Mouse (Mus musculus) limb, embryonic 15.5 days (tissue): ENCODE results near the gene Mrpl58. TPM values are rescaled to one million over a fixed set of nuclear protein-coding genes. Genes with fewer than 3 reads are reported as not detected.

Source experiments
- ATAC-seq: fragments of 200-750 bp; cut with Nextera tagmentation; 2 replicates; pipeline ENCODE4 v1.8.0; 2017; ENCODE audit warnings: low read depth, moderate TSS enrichment; ENCODE audit not compliant: insufficient number of reproducible peaks, low FRiP score, low TSS enrichment
- H3K27ac ChIP-seq: fragments of 300-500 bp; sonication (generic); 2 replicates; pipeline ENCODE4 v1.5.1; 2015; ENCODE audit warnings: moderate library complexity, mild to moderate bottlenecking, inconsistent platforms
- H3K27me3 ChIP-seq: fragments of 300-500 bp; sonication (generic); 2 replicates; pipeline ENCODE4 v1.6.1; 2015; ENCODE audit warnings: inconsistent platforms
- H3K36me3 ChIP-seq: fragments of 300-500 bp; sonication (generic); 2 replicates; pipeline ENCODE4 v1.6.1; 2015; ENCODE audit warnings: inconsistent platforms
- H3K4me1 ChIP-seq: fragments of 300-500 bp; sonication (generic); 2 replicates; pipeline ENCODE4 v1.6.1; 2015; ENCODE audit warnings: inconsistent platforms
- H3K4me2 ChIP-seq: fragments of 300-500 bp; sonication (generic); 2 replicates; pipeline ENCODE4 v1.6.1; 2015; ENCODE audit warnings: mild to moderate bottlenecking, inconsistent platforms
- H3K4me3 ChIP-seq: fragments of 300-500 bp; sonication (generic); 2 replicates; pipeline ENCODE4 v1.5.1; 2015; ENCODE audit warnings: mild to moderate bottlenecking, inconsistent platforms
- H3K9ac ChIP-seq: fragments of 300-500 bp; sonication (generic); 2 replicates; pipeline ENCODE4 v1.6.1; 2015; ENCODE audit warnings: inconsistent platforms
- H3K9me3 ChIP-seq: fragments of 300-500 bp; sonication (generic); 2 replicates; pipeline ENCODE4 v1.6.1; 2016; ENCODE audit warnings: inconsistent platforms
- WGBS: fragments of 180-500 bp; shearing (Covaris S2); methylation state at CpG from one replicate; pipeline ENCODE4 v1.1.7; 2015; 5-methylcytosine and 5-hydroxymethylcytosine counted together
- polyA plus RNA-seq: library from polyadenylated mRNA; unstranded; fragments of >200 nt; fragmentation: Nextera tagmentation; extraction: Ambion mirVana; gene quantifications from 2 replicates; pipeline ENCODE4 v1.2.1, GENCODE M21; 2015

Mrpl58 gene
- 141 and 142 TPM in 2 replicates for polyA plus RNA-seq

- Histone ChIP-seq H3K9me3 (no peaks in the 10 kb centered on the region), H3K4me2 (peak within 1 kb of the TSS; percentile 68), H3K9ac (peak within 1 kb of the TSS; percentile 77), H3K4me1 (peaks cover 13% of the 10 kb centered on the region), H3K27me3 (no peaks in the 10 kb centered on the region), H3K27ac (peak within 1 kb of the TSS; percentile 91), H3K4me3 (peak within 1 kb of the TSS; percentile 72), H3K36me3 (peaks cover 17% of the 10 kb centered on the region)
- peak; percentile 79 for ATAC-seq
- 3% methylated on average over 50 of the region's 50 CpGs for WGBS
These were observed at the start of gene Mrpl58 for GRCm38 (mm10) chr11:115403338-115404124. Gene Mrpl58 (plus strand): TSS chr11:115403752.

GRCm38 (mm10) chr11:115354183-115354582 lies 49.4 kb upstream of the Mrpl58 start:
- Histone ChIP-seq H3K9me3 (no peaks in the 10 kb centered on the region), H3K4me1 (peaks cover 8% of the 10 kb centered on the region), H3K36me3 (no peaks in the 10 kb centered on the region), H3K4me2 (no peak overlapping the region), H3K27me3 (peaks cover 33% of the 10 kb centered on the region), H3K27ac (no peak overlapping the region), H3K4me3 (no peak overlapping the region), H3K9ac (no peak overlapping the region)
- WGBS, result 9% methylated on average over 8 of the region's 8 CpGs
- ATAC-seq, result no peak

GRCm38 (mm10) chr11:115358468-115358867 lies 45.1 kb upstream of the Mrpl58 start:
- Histone ChIP-seq H3K27me3 (peaks cover 30% of the 10 kb centered on the region), H3K9ac (no peak overlapping the region), H3K27ac (no peak overlapping the region), H3K4me1 (peaks cover 11% of the 10 kb centered on the region), H3K36me3 (no peaks in the 10 kb centered on the region), H3K4me2 (no peak overlapping the region), H3K4me3 (no peak overlapping the region), H3K9me3 (no peaks in the 10 kb centered on the region)
- WGBS, result 15% methylated on average over 5 of the region's 5 CpGs
- ATAC-seq, result no peak

- H3K27me3 ChIP-seq, result peaks cover 34% of the 10 kb centered on the region
- no peak overlapping the region for H3K4me2 ChIP-seq
- 45% methylated on average over 3 of the region's 3 CpGs for WGBS
- peaks cover 11% of the 10 kb centered on the region for H3K4me1 ChIP-seq
- no peak overlapping the region for H3K27ac ChIP-seq
- H3K4me3 ChIP-seq, result no peak overlapping the region
- no peaks in the 10 kb centered on the region for H3K36me3 ChIP-seq
- H3K9me3 ChIP-seq, result no peaks in the 10 kb centered on the region
- ATAC-seq, result no peak
- no peak overlapping the region for H3K9ac ChIP-seq
These were observed 44.3 kb upstream of the Mrpl58 start for GRCm38 (mm10) chr11:115359293-115359692.

- WGBS, result 74% methylated on average over 6 of the region's 6 CpGs
- Histone ChIP-seq H3K36me3 (no peaks in the 10 kb centered on the region), H3K4me1 (peaks cover 11% of the 10 kb centered on the region), H3K9me3 (no peaks in the 10 kb centered on the region), H3K27me3 (peaks cover 37% of the 10 kb centered on the region), H3K9ac (no peak overlapping the region), H3K4me2 (no peak overlapping the region), H3K4me3 (no peak overlapping the region), H3K27ac (no peak overlapping the region)
- ATAC-seq, result no peak
These were observed 43.8 kb upstream of the Mrpl58 start for GRCm38 (mm10) chr11:115359726-115360125.

GRCm38 (mm10) chr11:115364136-115364535 lies 39.4 kb upstream of the Mrpl58 start:
- Histone ChIP-seq H3K9ac (no peak overlapping the region), H3K36me3 (no peaks in the 10 kb centered on the region), H3K4me1 (peaks cover 17% of the 10 kb centered on the region), H3K4me3 (no peak overlapping the region), H3K4me2 (no peak overlapping the region), H3K27me3 (peaks cover 48% of the 10 kb centered on the region), H3K9me3 (no peaks in the 10 kb centered on the region), H3K27ac (no peak overlapping the region)
- no peak for ATAC-seq
- 86% methylated on average over 3 of the region's 3 CpGs for WGBS

- Histone ChIP-seq H3K36me3 (no peaks in the 10 kb centered on the region), H3K4me1 (peaks cover 14% of the 10 kb centered on the region), H3K9ac (no peak overlapping the region), H3K27me3 (peaks cover 68% of the 10 kb centered on the region), H3K27ac (no peak overlapping the region), H3K4me3 (peak overlapping the region; percentile 40; the same call in 1 of the 2 replicates), H3K9me3 (no peaks in the 10 kb centered on the region), H3K4me2 (no peak overlapping the region)
- ATAC-seq, result 0 out of 2 replicates have a peak, but pooled peaks have one; percentile 12
- WGBS, result 30% methylated on average over 7 of the region's 7 CpGs
These were observed 37.4 kb upstream of the Mrpl58 start for GRCm38 (mm10) chr11:115366039-115366705.

- no peak overlapping the region for H3K9ac ChIP-seq
- peaks cover 14% of the 10 kb centered on the region for H3K4me1 ChIP-seq
- peak overlapping the region; percentile 83 for H3K4me2 ChIP-seq
- H3K4me3 ChIP-seq, result peak overlapping the region; percentile 40
- no peaks in the 10 kb centered on the region for H3K36me3 ChIP-seq
- ATAC-seq, result no peak
- 3% methylated on average over 27 of the region's 28 CpGs for WGBS
- peaks cover 75% of the 10 kb centered on the region for H3K27me3 ChIP-seq
- no peak overlapping the region for H3K27ac ChIP-seq
- no peaks in the 10 kb centered on the region for H3K9me3 ChIP-seq
These were observed 36.7 kb upstream of the Mrpl58 start for GRCm38 (mm10) chr11:115366706-115367394.

GRCm38 (mm10) chr11:115367395-115367944 lies 36.1 kb upstream of the Mrpl58 start, which contains the start of gene Hid1:
Gene Hid1 (minus strand): TSS chr11:115367756.
- Histone ChIP-seq H3K4me2 (peak within 1 kb of the TSS; percentile 83), H3K9ac (no peak within 1 kb of the TSS), H3K27ac (no peak within 1 kb of the TSS), H3K36me3 (no peaks in the 10 kb centered on the region), H3K4me1 (peaks cover 14% of the 10 kb centered on the region), H3K4me3 (peak within 1 kb of the TSS; percentile 40), H3K27me3 (peaks cover 79% of the 10 kb centered on the region), H3K9me3 (no peaks in the 10 kb centered on the region)
- under 1% methylated on average over 39 of the region's 39 CpGs for WGBS
- ATAC-seq, result no peak

GRCm38 (mm10) chr11:115370368-115370767 lies 33.2 kb upstream of the Mrpl58 start:
- ATAC-seq, result no peak
- Histone ChIP-seq H3K4me3 (no peak overlapping the region), H3K9ac (no peak overlapping the region), H3K4me2 (no peak overlapping the region), H3K9me3 (no peaks in the 10 kb centered on the region), H3K4me1 (peaks cover 22% of the 10 kb centered on the region), H3K27me3 (peaks cover 94% of the 10 kb centered on the region), H3K36me3 (no peaks in the 10 kb centered on the region), H3K27ac (no peak overlapping the region)
- WGBS, result 50% methylated on average over 7 of the region's 7 CpGs

- peaks cover 93% of the 10 kb centered on the region for H3K27me3 ChIP-seq
- H3K9ac ChIP-seq, result no peak overlapping the region
- H3K4me3 ChIP-seq, result no peak overlapping the region
- peaks cover 22% of the 10 kb centered on the region for H3K4me1 ChIP-seq
- no peaks in the 10 kb centered on the region for H3K9me3 ChIP-seq
- WGBS, result 57% methylated on average over 8 of the region's 8 CpGs
- H3K36me3 ChIP-seq, result no peaks in the 10 kb centered on the region
- ATAC-seq, result no peak
- no peak overlapping the region for H3K4me2 ChIP-seq
- no peak overlapping the region for H3K27ac ChIP-seq
These were observed 32.2 kb upstream of the Mrpl58 start for GRCm38 (mm10) chr11:115371354-115371753.
